Mouse (Mus musculus) WW6 (cell line): ENCODE results near the gene Smok2a.
"Not testable (repeated sequence)": the region's sequence is repeated elsewhere in the genome, so short reads cannot be mapped to it uniquely, and the experiment has no call there.

ENCODE experiments used
- DNase-seq: peaks from one replicate; pipeline ENCODE4 v3.0.0-alpha.2; 2013; ENCODE audit warnings: low read depth, low spot score

The Smok2a gene

DNA sequence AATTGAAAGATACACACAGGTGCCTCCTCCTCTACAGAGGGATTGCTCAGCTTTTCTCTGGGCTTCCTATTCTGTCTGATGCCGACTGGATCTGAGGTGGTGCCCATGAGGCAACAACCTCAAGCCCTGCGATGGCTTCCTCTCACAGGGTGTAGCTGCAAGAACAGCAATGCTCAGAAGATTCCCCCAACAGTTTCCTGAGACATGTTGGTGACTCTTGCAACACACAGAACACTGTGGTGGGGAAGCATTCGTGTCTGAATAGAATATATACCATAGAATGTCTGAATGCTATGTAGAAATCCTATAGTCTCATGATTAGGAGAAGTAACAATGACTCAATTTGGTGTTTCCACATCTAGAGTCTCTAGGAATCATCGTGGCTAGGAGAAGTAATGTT is 6.8 kb upstream of the Smok2a start:
- no peak for DNase-seq

DNA sequence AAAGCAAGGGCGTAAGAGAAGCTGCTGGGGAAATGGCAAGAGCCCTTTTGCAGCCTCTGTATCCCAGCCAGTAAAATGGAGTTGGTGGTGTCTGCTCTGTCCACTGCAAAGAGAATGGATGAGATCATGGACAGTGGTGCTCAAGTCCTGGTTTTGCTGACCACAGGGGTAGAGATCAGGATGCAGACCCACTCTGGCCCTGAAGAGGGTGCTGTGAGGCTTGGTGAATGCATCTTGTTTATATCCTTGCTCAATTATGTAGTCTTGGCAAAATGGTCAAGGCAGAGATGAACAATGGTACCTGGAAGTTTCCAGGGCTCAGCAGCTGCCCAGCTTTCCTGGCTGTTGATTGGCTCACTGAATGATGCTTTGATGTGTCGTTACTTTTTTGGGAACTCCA is 5.4 kb upstream of the Smok2a start:
- no peak for DNase-seq

DNA sequence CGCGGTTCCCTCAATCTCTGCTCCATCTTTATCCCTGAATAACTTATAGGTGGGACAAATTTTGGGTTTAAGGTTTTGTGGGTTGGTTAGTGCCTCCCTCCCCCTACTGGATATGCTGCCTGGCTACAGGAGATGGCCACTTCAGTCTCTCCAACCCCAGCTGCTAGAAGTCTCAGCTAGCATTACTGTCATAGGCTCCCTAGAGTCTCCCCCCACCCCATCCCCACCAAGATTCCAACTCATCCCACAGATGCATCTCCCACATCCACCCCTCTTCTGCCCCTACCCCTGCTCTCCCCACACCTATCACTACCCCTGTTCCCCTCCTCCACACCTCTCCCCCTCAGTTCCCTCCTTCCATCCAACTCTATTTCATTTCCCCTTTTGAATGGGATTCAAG is 933 bp downstream of the Smok2a start:
- not testable (repeated sequence) for DNase-seq

DNA sequence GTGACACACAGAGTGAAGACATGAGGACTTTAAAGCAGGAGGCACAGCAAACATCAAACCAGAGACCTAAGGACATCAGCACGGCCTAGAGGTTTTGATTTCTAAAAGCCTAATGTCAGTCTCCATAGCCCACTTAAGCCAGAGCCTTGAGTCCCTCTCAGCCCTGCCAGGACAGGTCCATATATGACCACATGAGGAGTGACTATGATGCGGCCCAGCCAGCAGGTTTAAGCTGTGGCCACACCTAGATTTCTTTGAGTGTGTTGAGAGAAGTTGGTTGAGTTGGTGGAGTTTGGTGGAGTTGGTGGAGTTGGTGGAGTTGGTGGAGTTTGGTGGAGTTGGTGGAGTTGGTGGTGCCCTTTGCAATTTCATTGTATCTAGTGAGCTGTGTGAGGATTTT is 9.0 kb downstream of the Smok2a start, which contains the start of gene Smok2b:
Smok2b (plus strand) TSS at position 301 of the 400 bp plus-strand sequence.
- DNase-seq: not testable (repeated sequence)

DNA sequence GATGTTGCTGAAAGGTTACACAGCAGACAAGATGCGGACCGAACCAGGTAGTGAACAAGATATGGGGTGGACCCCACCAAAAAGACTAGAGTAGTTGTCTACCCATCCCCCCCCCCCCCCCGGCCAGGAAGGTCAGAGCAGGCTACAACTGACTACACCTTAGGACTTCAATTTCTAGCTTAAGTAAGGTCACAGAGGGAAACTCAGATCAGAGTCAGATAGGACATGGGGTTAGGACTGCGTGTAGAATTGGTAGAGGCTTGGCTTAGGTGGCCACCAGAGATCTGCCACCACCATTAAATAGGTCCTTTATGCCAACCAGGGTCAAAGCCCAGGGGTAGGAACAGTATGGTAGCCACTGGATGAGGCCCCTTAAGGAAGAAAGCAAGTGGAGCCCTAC is 18.5 kb downstream of the Smok2a start:
- DNase-seq: not testable (repeated sequence)

DNA sequence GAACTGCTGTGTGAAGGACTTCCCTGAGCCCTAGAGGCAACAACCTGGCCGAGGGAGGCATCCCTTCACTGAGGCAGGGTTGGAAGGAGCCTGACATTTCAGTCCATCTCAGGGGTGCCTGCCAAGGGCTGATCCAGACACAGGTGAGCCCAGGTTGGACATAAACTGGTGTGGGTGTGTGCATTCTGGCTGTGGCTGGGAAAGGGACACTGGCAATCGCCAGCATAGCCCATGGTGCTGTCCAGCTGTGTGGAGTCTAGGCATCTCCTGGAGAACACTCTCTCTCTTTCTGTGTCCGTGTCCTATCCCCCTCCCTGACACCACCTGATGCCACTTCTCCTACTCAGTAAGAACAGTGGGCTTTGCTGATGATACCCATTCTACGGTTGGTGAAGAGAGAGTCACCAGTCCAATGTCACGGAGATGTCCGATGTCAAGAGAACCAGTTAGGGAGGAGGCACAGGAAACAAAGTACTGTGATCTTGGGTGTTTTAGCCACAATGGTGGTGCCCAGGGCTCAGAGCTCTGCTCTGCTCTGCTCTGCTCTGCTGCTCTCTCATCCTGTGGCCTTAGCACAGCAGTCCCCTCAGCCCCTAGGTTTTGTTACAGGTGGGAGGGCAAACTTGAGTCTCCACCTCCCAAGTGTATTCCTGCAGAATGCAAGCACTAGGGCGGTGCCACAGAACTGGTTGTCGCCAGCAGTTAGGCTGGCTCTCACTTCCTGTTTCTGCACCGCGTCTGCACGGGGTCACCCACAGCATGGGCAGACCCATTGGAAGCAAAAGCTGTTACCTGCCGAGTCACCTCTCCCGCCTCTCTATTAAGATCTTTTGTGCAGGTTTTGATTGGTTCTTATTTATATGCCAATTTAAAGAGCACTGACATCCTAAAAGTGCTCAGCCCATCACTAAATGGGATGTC is 20.1 kb downstream of the Smok2a start:
- DNase-seq: not testable (repeated sequence)

DNA sequence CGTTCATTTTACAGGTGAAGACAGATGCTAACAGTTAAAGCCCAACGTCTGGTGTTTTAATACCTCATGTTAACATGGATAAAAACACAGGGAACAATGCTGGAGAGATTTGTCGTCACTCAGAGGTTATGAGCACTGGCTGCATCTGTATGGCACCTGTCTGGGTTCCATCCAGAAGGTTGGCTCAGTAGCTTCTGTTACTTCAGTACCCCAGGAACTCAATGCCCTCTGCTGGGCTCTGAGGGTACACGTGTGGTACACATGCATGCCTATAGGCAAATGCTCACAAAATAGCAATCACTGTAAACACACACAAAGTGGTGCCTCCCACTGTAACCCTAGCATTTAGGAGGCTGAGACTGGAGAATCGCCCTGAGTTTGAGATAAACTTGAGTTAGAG is 33.8 kb downstream of the Smok2a start:
- DNase-seq: not testable (repeated sequence)
